Mouse (Mus musculus): ENCODE results near the gene Tesmin.

Tesmin gene

DNA sequence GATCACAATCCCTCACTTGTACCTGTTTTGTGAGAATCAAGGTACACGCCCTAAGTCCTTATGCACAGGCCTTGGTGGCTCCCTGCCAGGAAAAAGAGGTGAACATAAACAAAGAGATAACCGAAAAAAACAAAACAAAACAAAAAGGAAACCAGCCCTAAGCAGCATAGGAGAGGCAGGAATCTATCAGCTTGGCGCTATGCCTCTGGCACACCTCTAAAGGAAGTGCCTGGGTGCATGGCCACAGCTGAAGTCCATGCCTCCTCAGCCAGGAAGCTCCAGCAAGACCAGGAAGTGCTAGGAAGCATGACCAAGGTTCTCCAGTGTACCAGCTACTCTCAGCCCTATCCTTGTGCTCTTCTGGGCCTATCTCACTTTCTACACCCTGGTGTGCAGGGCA lies 60.6 kb downstream of the Tesmin start:
- no peak for DNase-seq

DNA sequence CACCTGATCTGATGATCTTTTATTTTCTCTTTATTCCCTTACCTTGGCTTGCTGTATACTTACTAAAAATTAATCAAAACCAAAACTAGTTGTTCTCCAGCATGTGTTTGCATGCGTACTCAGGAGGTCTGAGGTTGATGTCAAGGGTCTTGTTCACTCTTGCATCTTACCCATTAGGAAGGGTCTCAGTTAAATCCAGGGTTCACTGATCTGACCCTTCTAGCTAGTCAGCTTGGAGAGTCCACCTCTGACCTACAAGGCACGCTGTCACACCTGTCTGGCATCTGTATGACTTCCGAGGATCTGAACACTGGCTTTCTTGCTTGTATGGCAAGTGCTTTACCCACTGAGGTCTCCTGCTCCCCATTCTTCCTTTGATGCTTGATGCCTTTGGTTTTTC lies 62.1 kb downstream of the Tesmin start:
- DNase-seq: no peak

DNA sequence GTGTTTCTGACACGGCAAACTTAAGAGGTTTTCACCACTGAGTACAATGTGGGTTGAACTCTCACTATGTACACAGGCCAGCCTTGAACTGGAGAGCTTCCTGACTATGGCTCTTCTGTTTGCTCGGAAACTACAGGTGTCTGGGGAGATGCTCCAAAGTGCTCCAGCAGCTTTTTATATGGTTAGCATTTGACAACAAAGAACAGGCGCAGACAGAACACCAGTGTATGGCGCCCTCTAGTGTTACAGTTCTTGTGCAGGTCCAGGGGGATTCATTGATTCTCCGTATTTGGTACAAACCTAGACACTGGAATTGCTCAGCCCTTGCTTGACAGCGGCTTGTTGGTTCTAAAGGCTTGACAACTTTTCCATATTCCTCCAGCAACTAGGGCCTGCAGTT lies 62.5 kb downstream of the Tesmin start:
- peak; percentile 90 for DNase-seq

DNA sequence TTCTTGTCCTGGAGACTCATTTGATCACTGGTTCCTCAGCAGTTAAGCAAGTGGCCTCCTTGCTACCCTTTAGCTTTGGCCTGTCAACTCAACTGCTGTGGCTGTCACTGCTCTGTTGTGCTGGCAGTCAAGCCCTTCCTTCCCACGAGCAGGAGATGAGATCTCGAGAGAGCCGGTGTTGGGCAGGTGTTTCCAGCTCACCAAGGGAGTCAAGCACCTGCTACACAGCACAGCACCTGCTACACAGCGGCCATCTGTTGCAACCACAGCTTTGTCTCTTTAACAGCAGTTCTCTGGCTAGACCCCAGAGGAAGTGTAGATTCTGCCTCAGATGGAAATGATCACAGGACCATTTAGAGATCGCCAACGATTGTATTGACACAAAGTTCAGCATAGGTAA lies 63.0 kb downstream of the Tesmin start:
- no peak for DNase-seq

Measured in embryo, embryonic 11 days (tissue).